Mouse (Mus musculus) kidney, adult 8-10 months (tissue): ENCODE results near the gene Rnf130.
A peak's percentile ranks its signal among the peaks of the same experiment; 100 is the strongest.

Experiments used
- DNase-seq, 2 experiments: peaks; one replicate each; pipeline ENCODE4 v3.0.0; 2022

Gene Rnf130

DNA sequence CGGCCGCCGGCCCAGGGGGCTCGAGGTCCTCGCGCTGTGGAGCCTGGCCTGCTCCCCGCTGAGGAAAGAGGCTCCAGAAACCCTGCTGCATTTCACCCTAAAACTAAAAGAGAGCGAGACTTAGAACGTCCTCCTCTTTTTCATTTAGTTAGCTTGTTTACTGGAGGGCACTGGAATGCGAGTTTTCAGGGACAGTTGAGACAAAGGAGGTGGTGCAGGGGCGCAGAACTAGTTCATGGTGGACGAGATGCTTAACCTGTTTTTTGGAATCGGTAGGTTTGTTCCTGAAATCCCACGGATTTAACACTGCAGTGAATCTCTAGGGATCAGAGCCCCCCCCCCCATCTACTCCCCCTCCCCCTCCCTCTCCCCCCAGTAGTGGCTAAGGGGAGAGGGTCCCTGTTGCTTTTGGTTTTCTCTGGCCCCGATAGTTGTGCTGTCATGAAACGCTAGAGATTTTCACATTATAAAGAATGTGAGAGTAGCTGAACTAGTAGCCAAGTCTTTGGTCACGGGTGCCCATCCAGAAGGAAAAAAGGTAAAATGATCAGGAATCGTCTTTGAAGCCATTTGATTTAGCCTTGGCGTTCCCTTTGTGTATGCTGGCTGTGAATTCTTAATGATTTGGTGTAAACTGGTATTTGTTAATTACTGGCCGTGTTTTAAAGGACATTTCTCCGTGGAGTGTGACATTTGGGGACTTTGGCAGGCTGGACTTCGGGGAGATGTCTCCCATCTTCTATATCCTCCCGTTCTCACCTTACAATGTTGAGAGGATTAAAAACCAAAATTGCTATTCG lies 775 bp downstream of the Rnf130 start:
- peak in 1 of 2 experiments; percentile 10 for DNase-seq

GRCm38 (mm10) chr11:50026521-50027090 lies 1.5 kb downstream of the Rnf130 start:
- no peak for DNase-seq

GRCm38 (mm10) chr11:50028416-50028815 lies 3.3 kb downstream of the Rnf130 start:
- DNase-seq = no peak

DNA sequence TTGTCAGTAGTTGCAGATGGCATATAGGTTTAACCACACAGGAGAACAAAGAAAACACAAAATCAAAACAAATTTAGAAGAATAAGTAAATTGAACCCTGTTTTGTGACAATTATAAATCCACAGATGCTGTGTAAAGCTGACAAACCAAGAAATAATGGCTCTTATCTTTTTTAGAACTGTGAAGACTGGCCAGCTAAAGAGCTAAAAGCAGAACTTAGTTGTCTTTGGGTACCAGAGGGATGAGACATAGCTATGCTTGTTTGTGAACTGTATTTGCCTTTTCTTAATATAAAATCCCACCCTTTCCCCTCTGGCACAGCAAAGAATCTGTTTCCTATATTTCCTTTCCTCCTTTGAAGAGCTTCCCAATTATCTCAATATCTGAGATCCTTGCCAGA lies 9.0 kb downstream of the Rnf130 start:
- DNase-seq = no peak

GRCm38 (mm10) chr11:50035726-50036125 lies 10.6 kb downstream of the Rnf130 start:
- DNase-seq = no peak

DNA sequence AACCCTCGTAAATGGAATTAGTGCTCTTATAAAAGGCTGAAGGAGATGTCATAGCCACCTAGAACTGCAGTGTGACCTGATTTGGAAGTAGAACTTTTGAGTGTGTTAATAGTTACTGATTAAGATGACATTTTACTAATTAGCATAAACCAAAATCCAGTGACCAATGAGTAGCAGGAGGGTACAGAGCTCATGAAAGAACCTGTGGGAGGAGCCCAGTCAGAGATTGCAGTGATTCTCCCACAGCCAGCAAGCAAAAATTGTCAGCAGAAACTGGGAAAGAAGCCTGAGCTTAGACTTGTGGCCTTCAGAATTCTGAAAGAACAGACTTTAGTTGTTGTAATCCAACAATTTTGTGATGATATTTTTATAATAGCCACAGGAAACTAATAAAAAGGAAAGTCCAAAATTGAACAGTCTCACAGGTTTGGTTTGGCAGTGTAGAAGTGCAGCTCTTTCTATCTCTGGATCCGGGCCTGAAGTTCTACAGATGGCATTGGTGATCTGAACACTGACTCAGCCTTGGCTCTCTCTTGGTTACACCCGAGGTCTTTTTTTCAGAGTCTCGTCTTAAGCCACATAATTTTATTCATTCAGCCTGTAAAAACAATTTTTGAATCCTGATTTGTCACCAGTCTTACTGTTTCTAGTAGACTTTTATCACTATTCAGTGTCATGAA lies 11.8 kb downstream of the Rnf130 start:
- DNase-seq = peak in 1 of 2 experiments; percentile 19

- no peak for DNase-seq
These were observed 13.6 kb downstream of the Rnf130 start for GRCm38 (mm10) chr11:50038757-50039156.

GRCm38 (mm10) chr11:50041148-50041547 lies 16.0 kb downstream of the Rnf130 start:
- no peak for DNase-seq

- no peak for DNase-seq
These were observed 17.3 kb downstream of the Rnf130 start for GRCm38 (mm10) chr11:50042345-50042997.

GRCm38 (mm10) chr11:50044454-50044853 lies 19.3 kb downstream of the Rnf130 start:
- no peak for DNase-seq

GRCm38 (mm10) chr11:50047610-50048009 lies 22.5 kb downstream of the Rnf130 start:
- DNase-seq = no peak

DNA sequence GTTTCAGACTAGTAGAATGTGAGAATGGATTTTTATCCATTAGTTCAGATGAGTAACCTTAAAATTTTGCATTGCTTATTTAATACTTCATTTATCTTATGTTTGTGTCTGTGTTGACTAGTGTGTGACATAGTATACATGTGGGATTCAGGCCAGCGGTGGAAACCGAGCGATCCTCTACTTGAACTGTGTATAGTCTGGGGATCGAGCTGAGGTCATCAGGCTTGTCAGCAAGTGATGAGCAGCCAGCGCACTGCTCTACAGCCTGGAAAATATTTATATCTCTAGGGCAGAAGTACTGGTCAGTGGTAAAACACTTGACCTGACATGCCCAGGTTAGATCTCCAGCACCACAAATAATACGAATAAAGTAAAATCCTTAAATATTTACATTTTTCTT lies 23.0 kb downstream of the Rnf130 start:
- no peak for DNase-seq

- peak in 1 of 2 experiments; percentile 13 for DNase-seq
These were observed 25.2 kb downstream of the Rnf130 start for GRCm38 (mm10) chr11:50050392-50050791.

DNA sequence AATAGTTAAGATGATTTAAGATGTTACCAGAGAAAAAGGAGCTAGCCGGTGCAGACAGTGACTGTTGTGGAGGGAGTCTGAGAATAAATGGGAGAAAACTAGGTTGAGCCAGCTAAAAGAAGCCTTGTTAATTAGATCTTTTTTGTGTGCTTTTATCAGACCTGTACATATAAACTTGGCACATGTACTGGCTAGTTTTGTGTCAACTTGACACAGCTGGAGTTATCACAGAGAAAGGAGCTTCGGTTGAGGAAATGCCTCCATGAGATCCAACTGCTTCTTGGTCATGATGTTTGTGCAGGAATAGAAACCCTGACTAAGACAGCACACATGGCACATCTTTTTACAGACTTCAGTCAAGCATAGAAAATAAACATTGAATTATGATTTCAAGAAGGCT lies 32.6 kb downstream of the Rnf130 start:
- no peak for DNase-seq

DNA sequence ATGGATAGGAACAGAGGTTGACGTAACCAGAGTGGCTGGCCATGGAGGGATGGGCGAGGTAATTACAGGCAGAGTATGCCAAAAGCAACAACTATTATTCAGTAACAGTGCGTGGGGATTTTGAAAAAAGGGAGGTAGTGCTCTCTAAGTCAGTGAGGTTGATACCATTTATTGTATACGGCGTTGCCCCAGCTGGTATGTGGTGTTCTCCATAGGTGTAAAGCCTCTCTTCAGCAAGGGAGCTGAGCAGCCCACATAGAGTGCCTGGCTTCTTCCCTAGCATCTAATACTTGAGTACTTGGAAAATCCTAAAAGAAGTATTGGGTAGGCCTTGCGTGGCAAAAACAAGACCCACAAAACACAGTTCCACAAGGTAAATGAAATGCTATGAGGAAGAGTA lies 33.1 kb downstream of the Rnf130 start:
- no peak for DNase-seq

- no peak for DNase-seq
These were observed 33.9 kb downstream of the Rnf130 start for GRCm38 (mm10) chr11:50059045-50059444.

DNA sequence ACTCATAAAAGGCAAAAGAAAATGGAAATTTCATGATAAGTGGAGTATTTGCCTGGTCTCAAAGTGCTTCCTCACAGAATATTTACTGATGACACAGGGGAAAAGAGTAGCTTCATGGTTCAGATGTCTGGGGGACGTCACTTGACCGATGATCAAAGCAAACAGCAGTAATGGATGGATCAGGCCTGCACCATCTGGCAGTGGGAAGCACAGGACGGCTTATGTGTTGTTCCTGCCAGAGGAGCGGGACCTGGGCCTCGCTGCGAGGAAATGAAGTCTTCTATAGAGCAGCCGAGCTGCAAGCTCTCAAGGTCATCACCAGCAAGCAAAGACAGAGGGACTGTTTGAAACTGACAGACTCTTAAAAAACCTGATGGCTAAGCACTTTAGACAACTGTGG lies 37.0 kb downstream of the Rnf130 start:
- DNase-seq = no peak

DNA sequence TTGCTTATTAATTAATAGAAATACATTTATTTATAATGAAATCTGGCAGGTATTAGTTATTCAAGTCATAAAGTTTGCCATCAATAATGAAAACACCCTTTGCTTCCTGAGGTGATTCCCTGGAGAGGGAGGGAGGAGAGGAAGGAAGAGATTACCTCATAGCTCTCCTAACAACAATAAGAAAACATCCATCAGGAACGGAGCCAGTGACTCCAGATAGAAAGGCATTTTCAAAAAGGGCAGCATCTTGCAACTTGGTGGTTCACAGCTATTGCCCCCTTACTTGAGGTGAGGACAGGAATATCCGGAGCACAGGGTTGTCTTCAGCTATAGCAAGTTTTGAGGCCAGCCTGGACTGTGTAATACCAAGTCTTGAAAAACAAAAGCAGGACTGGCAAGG lies 40.9 kb downstream of the Rnf130 start:
- DNase-seq = peak in 1 of 2 experiments; percentile 9

DNA sequence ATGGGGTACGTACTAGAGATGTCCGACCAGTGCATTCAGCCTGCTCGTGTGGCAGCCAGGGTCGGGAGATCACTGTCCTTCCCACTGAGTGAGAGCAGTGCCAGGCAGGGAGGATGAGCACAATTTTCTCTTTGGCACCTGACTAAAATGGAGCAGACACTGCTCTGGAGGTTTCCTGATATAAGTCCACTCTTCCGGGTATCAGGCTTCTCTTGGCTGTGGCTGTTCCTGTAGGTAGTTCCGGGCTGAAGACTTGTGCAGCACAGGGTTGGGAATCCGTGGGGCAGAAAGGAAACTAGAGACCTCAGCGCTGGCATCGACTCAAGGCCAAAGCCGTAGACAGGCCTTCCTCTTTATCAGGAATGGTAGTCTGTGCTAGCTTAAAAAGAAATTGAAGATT lies 48.7 kb downstream of the Rnf130 start:
- DNase-seq = no peak

DNA sequence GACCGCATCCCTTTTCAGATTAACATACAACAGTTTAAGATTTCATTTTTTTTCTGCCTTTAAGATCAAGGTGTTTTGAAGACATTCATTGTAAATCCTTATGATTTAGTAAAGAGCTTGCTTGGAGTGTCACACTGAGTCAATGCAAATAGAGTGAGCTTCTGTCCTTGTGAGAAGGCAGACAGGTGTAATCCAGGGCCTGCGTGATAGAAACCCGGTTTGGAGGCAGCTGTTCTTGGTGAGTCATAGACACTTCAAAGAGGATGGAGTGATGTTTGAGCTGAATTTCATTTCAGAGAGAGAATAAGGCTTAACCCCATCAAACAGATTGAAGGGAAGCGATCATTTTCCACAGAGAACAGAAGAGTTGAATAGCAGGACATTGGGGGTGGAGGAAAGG lies 51.6 kb downstream of the Rnf130 start:
- DNase-seq = no peak

DNA sequence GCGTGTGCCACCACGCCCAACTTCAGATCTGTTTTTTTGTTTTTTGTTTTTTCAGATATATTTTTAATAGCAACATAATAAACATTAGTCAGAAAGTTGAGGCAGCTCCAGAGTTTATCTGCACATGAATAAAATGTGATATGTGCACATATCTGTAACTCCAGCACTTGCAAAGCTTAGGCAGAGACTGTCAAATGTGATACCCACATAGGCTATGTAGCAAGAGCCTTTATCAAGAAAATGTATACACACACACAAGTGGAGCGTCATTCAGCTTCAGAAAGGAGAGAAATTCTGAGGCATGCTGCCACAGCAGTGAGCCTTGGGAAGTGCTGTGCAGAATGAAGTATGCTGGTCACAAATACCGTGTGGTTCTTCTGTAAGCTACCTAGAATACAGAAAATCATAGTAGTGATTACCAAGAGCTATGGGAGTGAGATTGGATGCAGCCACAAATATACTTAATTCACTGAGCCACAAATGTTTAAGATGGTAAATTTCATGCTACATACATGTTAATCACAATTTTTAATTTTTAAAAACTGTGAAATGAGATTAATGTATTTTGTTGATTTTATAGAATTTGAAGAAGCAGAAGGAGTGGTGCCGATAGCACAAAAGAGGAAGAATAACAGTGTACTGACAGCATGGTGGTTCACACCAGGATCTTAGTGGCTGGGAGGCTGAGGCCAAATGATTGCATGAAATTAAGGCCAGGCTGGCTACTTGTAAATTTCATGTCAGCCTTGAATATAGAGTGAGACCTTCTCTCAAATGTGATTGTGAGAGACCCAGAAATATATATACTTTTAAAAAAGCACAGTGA lies 56.4 kb downstream of the Rnf130 start:
- no peak for DNase-seq

- no peak for DNase-seq
These were observed 61.1 kb downstream of the Rnf130 start for GRCm38 (mm10) chr11:50086211-50086610.

DNA sequence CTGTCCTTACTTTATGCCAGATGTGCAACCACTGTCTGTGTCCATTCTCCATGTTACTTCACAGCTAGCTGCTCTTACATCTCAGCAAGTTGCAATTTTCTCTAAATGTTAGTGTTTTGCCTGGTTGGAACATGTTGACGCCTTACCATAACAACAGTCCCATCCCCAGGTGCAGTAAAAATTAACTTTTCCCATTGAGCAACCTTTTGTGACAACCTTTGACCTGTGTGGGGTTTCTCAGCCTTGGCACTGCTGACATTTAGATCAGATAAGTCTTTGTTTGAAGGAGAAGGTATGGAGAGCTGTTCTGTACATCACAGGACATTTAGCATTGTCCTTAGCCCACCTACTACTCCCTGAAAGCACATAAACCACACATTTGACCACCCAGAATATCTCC lies 64.7 kb downstream of the Rnf130 start:
- DNase-seq = no peak
